Mouse (Mus musculus): ENCODE measurements at regions not wholly inside any gene's neighbourhood (a gene's known extent, or its start where the extent isn't known, plus 50 kb on each side); places are given as distances from the start of the nearest gene placed in this dataset.

- TF ChIP-seq POLR2A (IDR thresholded peaks at IDR 0.05; ENCODE audit: borderline replicate concordance, low read depth, low read length) (no peak), CTCF (IDR thresholded peaks at IDR 0.05; ENCODE audit: low read depth, low read length) (no peak)
Observed at GRCm38 (mm10) chr13:51979301-51979977, 133.0 kb downstream of the Gadd45g start.
